Mouse (Mus musculus): ENCODE data around the gene Gm19402.

DNA sequence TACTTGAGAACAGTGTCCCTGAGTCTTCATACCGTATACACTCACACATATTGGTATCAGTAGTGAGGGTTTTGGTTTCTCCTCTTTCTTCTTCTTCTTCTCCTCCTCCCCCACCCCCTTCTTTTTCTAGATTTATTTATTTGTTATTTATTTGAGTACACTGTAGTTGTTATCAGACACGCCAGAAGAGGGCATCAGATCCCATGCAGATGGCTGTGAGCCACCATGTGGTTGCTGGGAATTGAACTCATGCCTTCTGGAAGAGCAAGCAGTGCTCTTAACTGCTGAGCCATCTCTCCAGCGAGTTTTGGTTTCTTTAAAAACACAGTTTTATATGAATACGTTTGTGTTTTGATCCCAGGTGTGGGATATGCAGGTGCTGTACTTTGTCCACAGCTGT lies 37.7 kb upstream of the Gm19402 start:
- TF ChIP-seq CTCF (IDR thresholded peaks at IDR 0.05; ENCODE audit: insufficient read depth, low read depth, low read length): no peak
- TF ChIP-seq POLR2A (IDR thresholded peaks at IDR 0.05; ENCODE audit: insufficient read depth, low read depth, low read length): no peak
